Mouse (Mus musculus): ENCODE measurements at regions not wholly inside any gene's neighbourhood (a gene's known extent, or its start where the extent isn't known, plus 50 kb on each side); places are given as distances from the start of the nearest gene placed in this dataset.

DNA sequence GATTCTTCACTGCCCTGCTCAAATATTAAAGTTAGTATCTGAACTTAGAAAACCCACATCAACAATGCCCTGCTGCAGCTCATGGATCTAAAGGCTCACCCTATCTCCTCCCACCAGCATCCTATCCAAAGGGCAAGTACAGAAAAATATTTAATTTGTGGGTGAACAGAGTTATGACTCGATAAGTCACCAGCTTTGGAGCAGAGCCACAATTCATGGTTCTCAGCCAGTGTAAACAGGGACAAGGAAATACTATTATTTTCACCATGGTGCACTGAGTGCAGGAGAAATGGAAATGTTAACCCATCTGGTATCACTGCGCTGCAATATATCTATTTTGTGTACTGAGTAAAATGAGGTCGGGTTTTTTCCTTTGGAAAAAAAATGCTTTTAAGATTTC lies 225.8 kb downstream of the Nfkbiz start:
- Histone ChIP-seq H3K4me2 (no peak overlapping the region), H3K27me3 (replicated peaks; ENCODE audit: control insufficient read depth, insufficient read depth, low read length) (no peaks in the 10 kb centered on the region), H3K9me3 (ENCODE audit: control insufficient read depth, low read length) (no peaks in the 10 kb centered on the region), H3K36me3 (ENCODE audit: control insufficient read depth, insufficient read depth, low read length) (no peaks in the 10 kb centered on the region), H3K4me1 (replicated peaks; ENCODE audit: control insufficient read depth, insufficient read depth, low read length) (no peaks in the 10 kb centered on the region), H3K4me3 (ENCODE audit: low read depth, low read length) (no peak overlapping the region), H3K9ac (ENCODE audit: low read depth, low read length) (no peak overlapping the region), H3K27ac (ENCODE audit: low read depth, low read length) (no peak overlapping the region)
- ATAC-seq (replicated peaks; ENCODE audit: low FRiP score) (no peak), DNase-seq (ENCODE audit: low spot score) (no peak)
- WGBS: 82% methylated on average over 3 of the region's 3 CpGs

DNA sequence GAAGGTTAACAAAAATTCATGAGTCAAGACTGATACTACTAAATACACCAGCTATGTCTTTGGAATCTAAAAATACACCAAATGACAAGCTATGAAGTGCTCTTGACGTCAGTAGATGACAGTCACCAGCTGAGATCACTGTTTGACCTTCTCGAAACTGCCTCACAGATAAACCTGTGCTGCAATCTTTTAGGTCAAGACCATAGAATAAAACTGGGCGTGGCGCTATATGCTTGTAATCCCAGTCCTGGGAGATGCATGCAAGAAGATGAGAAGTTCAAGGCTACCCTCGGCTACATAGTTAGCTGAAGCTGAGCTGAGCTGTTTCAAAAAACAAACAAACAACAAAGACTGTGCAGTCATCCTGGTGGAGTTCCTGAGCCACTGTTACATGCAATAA lies 226.7 kb downstream of the Nfkbiz start:
- no peaks in the 10 kb centered on the region for H3K36me3 ChIP-seq (ENCODE audit: control insufficient read depth, insufficient read depth, low read length)
- ATAC-seq (replicated peaks; ENCODE audit: low FRiP score): no peak
- no peak overlapping the region for H3K4me2 ChIP-seq
- no peaks in the 10 kb centered on the region for H3K9me3 ChIP-seq (ENCODE audit: control insufficient read depth, low read length)
- 79% methylated on average over 5 of the region's 5 CpGs for WGBS
- no peak overlapping the region for H3K27ac ChIP-seq (ENCODE audit: low read depth, low read length)
- H3K27me3 ChIP-seq (replicated peaks; ENCODE audit: control insufficient read depth, insufficient read depth, low read length): no peaks in the 10 kb centered on the region
- DNase-seq (ENCODE audit: low spot score): no peak
- no peak overlapping the region for H3K4me3 ChIP-seq (ENCODE audit: low read depth, low read length)
- H3K4me1 ChIP-seq (replicated peaks; ENCODE audit: control insufficient read depth, insufficient read depth, low read length): no peaks in the 10 kb centered on the region
- H3K9ac ChIP-seq (ENCODE audit: low read depth, low read length): no peak overlapping the region

DNA sequence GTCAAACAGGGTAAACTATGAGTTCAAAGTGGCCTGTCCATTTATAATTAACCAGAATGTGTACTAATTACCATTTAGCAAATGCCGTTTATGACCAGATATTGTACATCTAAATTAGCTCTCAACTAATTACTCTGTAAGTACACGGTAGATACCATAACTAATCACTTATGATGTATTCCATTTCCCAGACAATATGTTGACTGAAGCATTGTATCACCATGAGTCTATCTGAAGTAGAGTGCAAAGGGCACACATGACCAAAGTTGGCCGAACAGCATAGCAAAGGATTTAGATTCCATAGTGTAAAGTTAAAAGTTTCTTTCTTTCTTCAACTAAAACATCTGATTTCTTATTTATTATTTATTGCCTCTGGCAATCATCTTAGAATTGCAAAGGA lies 227.5 kb downstream of the Nfkbiz start:
- 81% methylated on average over 3 of the region's 3 CpGs for WGBS
- DNase-seq (ENCODE audit: low spot score) (no peak), ATAC-seq (replicated peaks; ENCODE audit: low FRiP score) (no peak)
- no peak overlapping the region for H3K27ac ChIP-seq (ENCODE audit: low read depth, low read length)
- H3K4me1 ChIP-seq (replicated peaks; ENCODE audit: control insufficient read depth, insufficient read depth, low read length): no peaks in the 10 kb centered on the region
- no peaks in the 10 kb centered on the region for H3K36me3 ChIP-seq (ENCODE audit: control insufficient read depth, insufficient read depth, low read length)
- no peaks in the 10 kb centered on the region for H3K27me3 ChIP-seq (replicated peaks; ENCODE audit: control insufficient read depth, insufficient read depth, low read length)
- H3K9ac ChIP-seq (ENCODE audit: low read depth, low read length): no peak overlapping the region
- no peak overlapping the region for H3K4me2 ChIP-seq
- no peak overlapping the region for H3K4me3 ChIP-seq (ENCODE audit: low read depth, low read length)
- no peaks in the 10 kb centered on the region for H3K9me3 ChIP-seq (ENCODE audit: control insufficient read depth, low read length)

DNA sequence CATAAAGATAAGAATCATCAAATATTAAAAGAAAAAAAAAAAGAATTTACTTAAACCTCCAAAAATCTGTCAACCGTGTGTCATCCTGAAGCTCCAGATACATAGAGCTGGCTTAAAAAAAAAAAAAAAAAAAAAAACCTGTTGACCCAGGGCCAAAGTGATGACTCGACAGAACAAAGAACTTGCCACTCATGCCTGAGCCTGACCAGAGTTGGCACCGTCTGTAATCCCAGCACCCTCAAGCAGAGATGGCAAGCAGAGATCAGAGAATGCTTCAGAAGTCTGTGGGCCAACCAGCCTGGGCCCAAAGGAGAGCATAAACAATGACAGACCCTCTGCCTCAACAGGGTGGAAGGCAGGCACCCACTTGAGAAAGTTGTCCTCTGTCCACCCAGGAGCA lies 230.3 kb downstream of the Nfkbiz start:
- Histone ChIP-seq H3K27me3 (replicated peaks; ENCODE audit: control insufficient read depth, insufficient read depth, low read length) (no peaks in the 10 kb centered on the region), H3K27ac (ENCODE audit: low read depth, low read length) (no peak overlapping the region), H3K4me2 (no peak overlapping the region), H3K9me3 (ENCODE audit: control insufficient read depth, low read length) (no peaks in the 10 kb centered on the region), H3K9ac (ENCODE audit: low read depth, low read length) (no peak overlapping the region), H3K4me1 (replicated peaks; ENCODE audit: control insufficient read depth, insufficient read depth, low read length) (no peaks in the 10 kb centered on the region), H3K4me3 (ENCODE audit: low read depth, low read length) (no peak overlapping the region), H3K36me3 (ENCODE audit: control insufficient read depth, insufficient read depth, low read length) (no peaks in the 10 kb centered on the region)
- DNase-seq (ENCODE audit: low spot score) (no peak), ATAC-seq (replicated peaks; ENCODE audit: low FRiP score) (no peak)
- 78% methylated on average over 3 of the region's 3 CpGs for WGBS

DNA sequence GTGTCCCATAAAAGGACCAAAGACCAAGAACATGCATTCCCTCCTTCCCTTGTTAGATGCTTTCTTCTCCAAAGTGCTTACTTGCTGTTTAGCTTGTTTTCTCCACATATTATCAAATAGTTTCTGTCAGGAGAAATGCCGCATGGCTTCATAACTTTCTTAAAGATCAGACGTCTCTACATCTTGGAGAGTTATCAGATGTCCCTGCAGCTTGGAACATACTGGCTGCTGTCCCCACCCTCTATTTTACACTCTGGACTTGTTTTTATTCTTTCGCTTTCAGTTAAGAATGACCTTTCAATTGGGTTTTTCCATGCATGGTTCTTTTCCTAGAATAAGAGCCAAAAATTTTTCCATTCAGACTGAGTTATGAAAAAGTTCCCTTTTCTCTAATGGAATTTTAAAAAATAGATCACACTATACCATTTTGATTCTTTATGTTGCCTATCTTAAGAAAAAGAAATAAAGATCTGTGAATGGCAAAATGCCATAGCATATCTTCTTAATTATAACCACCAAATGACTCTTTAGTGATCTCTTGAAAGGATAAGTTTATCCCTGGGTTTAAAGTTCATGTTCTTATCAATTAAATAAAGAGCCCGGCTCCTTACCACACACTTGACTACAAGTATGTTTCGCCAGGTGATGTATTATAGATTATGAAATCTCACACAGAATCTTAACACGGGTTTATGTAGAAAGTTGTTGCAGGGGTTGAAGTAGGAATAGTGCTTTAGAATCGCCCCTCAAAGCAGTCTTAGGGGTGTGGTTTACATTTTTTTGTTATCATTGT lies 232.1 kb downstream of the Nfkbiz start:
- Histone ChIP-seq H3K9ac (ENCODE audit: low read depth, low read length) (no peak overlapping the region), H3K27ac (ENCODE audit: low read depth, low read length) (no peak overlapping the region), H3K4me1 (replicated peaks; ENCODE audit: control insufficient read depth, insufficient read depth, low read length) (no peaks in the 10 kb centered on the region), H3K9me3 (ENCODE audit: control insufficient read depth, low read length) (no peaks in the 10 kb centered on the region), H3K27me3 (replicated peaks; ENCODE audit: control insufficient read depth, insufficient read depth, low read length) (no peaks in the 10 kb centered on the region), H3K4me3 (ENCODE audit: low read depth, low read length) (no peak overlapping the region), H3K4me2 (no peak overlapping the region), H3K36me3 (ENCODE audit: control insufficient read depth, insufficient read depth, low read length) (no peaks in the 10 kb centered on the region)
- ATAC-seq (replicated peaks; ENCODE audit: low FRiP score): no peak
- 78% methylated on average over 7 of the region's 7 CpGs for WGBS
- DNase-seq (ENCODE audit: low spot score): no peak

DNA sequence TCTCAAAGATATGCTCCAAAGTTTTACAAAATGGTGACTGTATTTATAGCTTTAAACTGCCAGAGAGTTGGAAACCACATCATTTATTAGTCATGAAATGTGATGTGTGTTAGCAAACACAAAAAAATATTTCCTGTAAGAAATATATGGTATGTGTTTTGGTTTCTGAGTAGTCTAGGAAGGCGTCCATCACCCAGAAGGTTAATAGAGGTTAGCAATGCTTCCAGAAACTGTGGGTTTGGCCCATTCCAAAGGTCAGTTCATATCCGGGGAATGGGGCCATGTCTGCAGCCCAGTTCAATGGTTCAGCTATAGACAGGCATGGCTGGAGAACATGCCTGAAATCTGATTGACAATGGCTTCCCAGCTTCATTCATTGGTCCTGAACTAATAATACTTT lies 235.1 kb downstream of the Nfkbiz start:
- no peak for ATAC-seq (replicated peaks; ENCODE audit: low FRiP score)
- Histone ChIP-seq H3K4me1 (replicated peaks; ENCODE audit: control insufficient read depth, insufficient read depth, low read length) (no peaks in the 10 kb centered on the region), H3K36me3 (ENCODE audit: control insufficient read depth, insufficient read depth, low read length) (no peaks in the 10 kb centered on the region), H3K9me3 (ENCODE audit: control insufficient read depth, low read length) (no peaks in the 10 kb centered on the region), H3K27ac (ENCODE audit: low read depth, low read length) (no peak overlapping the region), H3K9ac (ENCODE audit: low read depth, low read length) (no peak overlapping the region), H3K4me3 (ENCODE audit: low read depth, low read length) (no peak overlapping the region), H3K27me3 (replicated peaks; ENCODE audit: control insufficient read depth, insufficient read depth, low read length) (no peaks in the 10 kb centered on the region), H3K4me2 (no peak overlapping the region)
- DNase-seq (ENCODE audit: low spot score): no peak
- 68% methylated on average over 2 of the region's 2 CpGs for WGBS

DNA sequence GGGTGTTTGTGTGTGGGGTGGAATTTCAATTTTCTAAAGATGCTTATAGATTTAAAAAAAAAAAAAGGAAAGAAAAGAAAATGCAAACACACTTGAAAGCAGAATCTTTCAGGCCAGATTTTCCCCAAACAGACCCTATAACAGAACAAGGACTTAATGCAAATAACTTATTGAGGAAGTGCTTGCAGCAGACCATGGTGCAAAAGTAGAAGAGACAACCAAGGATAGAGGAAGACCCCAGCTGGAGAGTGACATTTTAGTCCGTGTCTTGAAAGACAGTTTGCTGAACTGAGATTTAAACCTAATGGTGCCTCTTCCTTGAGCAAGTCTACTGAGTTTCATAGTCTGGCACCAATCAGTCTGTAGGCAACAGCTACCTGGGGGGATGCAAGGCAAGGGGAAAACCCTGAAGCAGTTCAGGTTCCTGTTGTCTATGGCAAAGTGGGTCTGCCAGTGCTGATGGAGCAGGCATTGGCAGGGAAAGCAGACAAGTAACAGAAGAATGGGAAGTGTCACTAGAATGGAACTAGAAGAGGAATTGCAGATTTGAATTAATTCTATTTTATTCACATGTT lies 249.2 kb downstream of the Nfkbiz start:
- no peaks in the 10 kb centered on the region for H3K27me3 ChIP-seq (replicated peaks; ENCODE audit: control insufficient read depth, insufficient read depth, low read length)
- no peaks in the 10 kb centered on the region for H3K4me1 ChIP-seq (replicated peaks; ENCODE audit: control insufficient read depth, insufficient read depth, low read length)
- no peak overlapping the region for H3K4me2 ChIP-seq
- no peak overlapping the region for H3K4me3 ChIP-seq (ENCODE audit: low read depth, low read length)
- 45% methylated on average over 1 of the region's 1 CpGs for WGBS
- no peaks in the 10 kb centered on the region for H3K36me3 ChIP-seq (ENCODE audit: control insufficient read depth, insufficient read depth, low read length)
- no peaks in the 10 kb centered on the region for H3K9me3 ChIP-seq (ENCODE audit: control insufficient read depth, low read length)
- ATAC-seq (replicated peaks; ENCODE audit: low FRiP score) (no peak), DNase-seq (ENCODE audit: low spot score) (no peak)
- H3K9ac ChIP-seq (ENCODE audit: low read depth, low read length): no peak overlapping the region
- H3K27ac ChIP-seq (ENCODE audit: low read depth, low read length): no peak overlapping the region

DNA sequence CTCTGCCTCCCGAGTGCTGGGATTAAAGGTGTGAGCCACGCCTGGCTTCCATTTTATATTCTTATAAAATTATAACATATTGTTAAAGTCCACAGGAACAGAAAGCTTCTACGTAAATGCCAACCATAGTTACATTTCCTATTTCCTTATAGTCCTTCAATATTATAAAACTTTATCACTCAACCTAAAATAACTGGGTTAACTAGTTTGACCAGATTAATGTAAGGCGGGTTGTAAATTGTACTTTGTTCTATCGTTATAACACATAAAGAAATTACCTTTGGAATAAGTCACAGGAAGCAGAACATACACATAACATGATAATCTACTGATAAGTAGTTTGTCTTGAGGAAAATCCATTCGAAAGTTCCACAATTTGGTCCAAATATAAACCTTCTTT lies 251.6 kb downstream of the Nfkbiz start:
- DNase-seq (ENCODE audit: low spot score) (no peak), ATAC-seq (replicated peaks; ENCODE audit: low FRiP score) (no peak)
- Histone ChIP-seq H3K4me2 (no peak overlapping the region), H3K36me3 (ENCODE audit: control insufficient read depth, insufficient read depth, low read length) (no peaks in the 10 kb centered on the region), H3K4me3 (ENCODE audit: low read depth, low read length) (no peak overlapping the region), H3K27me3 (replicated peaks; ENCODE audit: control insufficient read depth, insufficient read depth, low read length) (no peaks in the 10 kb centered on the region), H3K27ac (ENCODE audit: low read depth, low read length) (no peak overlapping the region), H3K9me3 (ENCODE audit: control insufficient read depth, low read length) (no peaks in the 10 kb centered on the region), H3K4me1 (replicated peaks; ENCODE audit: control insufficient read depth, insufficient read depth, low read length) (no peaks in the 10 kb centered on the region), H3K9ac (ENCODE audit: low read depth, low read length) (no peak overlapping the region)
- WGBS: 84% methylated on average over 6 of the region's 6 CpGs

DNA sequence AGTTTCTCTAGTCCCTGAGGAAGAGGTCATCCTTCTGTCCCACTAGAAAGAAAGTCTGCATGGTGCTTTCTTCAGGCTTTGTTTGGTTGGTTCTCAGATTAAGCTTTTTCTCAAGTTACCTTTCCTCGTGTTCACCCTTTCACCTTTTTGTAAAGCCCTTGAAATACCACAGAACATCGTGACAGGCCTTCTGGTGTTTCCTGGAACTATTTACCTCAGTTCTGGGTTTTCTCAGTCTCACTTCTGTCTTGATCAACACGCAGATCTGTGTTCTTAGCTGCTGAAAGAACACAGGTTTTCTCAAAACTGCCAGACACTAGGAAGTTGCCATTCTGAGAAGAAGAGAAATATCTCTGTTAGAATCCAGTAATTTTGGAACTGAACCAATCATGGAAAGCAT lies 255.8 kb downstream of the Nfkbiz start:
- ATAC-seq (replicated peaks; ENCODE audit: low FRiP score): no peak
- Histone ChIP-seq H3K27me3 (replicated peaks; ENCODE audit: control insufficient read depth, insufficient read depth, low read length) (no peaks in the 10 kb centered on the region), H3K27ac (ENCODE audit: low read depth, low read length) (no peak overlapping the region), H3K9ac (ENCODE audit: low read depth, low read length) (no peak overlapping the region), H3K36me3 (ENCODE audit: control insufficient read depth, insufficient read depth, low read length) (no peaks in the 10 kb centered on the region), H3K4me1 (replicated peaks; ENCODE audit: control insufficient read depth, insufficient read depth, low read length) (no peaks in the 10 kb centered on the region), H3K4me2 (no peak overlapping the region), H3K4me3 (ENCODE audit: low read depth, low read length) (no peak overlapping the region), H3K9me3 (ENCODE audit: control insufficient read depth, low read length) (no peaks in the 10 kb centered on the region)
- 43% methylated on average over 3 of the region's 3 CpGs for WGBS
- DNase-seq (ENCODE audit: low spot score): no peak
